9 mouse cellular contexts compared by ENCODE assay signal in the genomic region with DNA sequence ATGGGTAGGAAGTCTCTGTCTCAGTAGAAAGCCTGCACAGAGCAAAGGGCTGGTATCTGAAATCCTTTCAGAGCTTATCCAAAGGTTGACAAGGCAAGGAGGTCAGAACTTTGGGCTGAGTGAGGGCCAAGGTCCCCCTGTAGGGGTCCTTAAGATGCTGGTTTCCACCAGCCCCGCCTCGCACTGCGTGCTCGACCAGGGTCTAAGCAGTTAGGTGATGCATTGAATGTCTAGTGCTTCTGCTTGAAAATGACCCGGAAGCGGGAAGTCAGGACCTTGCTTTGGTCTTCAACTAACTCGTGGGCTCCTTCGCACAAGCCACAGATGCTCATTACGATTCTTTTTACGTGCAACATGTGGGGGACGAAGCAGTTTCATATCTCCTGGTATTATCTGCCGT. TPM values are rescaled to one million over a fixed set of nuclear protein-coding genes. Genes with fewer than 3 reads are reported as not detected.
A peak's percentile ranks its signal among the peaks of the same experiment; 100 is the strongest.
DNase-seq lines count a peak whose midpoint lies in the region; ATAC-seq lines count a peak whose summit lies in the region.
"Had no signal": no experiment of that assay in that cellular context is flagged by ENCODE, and none has a peak within 500 bp of the region (broad histone marks: within the 10 kb centered on the region; RNA-seq: fewer than 3 reads in every experiment).

No protein-coding gene starts in this region.

- peaks cover 67% of the 10 kb centered on the region for H3K27me3 ChIP-seq in liver, embryonic 11.5 days (replicated peaks; ENCODE audit: control insufficient read depth, insufficient read depth, low read length)
- H3K27me3 ChIP-seq in forebrain, embryonic 13.5 days, result 0 out of 2 replicates have a peak, but pooled peaks cover 4% of the 10 kb centered on the region
- peaks cover 28% of the 10 kb centered on the region for H3K27me3 ChIP-seq in limb, embryonic 11.5 days (ENCODE audit: control insufficient read depth, insufficient read depth, low read length)
- peaks cover 5% of the 10 kb centered on the region; the same call in 1 of the 2 replicates for H3K27me3 ChIP-seq in neural tube, embryonic 15.5 days (replicated peaks)

- H3K4me3 ChIP-seq in liver, embryonic 11.5 days (ENCODE audit: low read depth, low read length), result peak overlapping the region; percentile 34
- peak overlapping the region; percentile 62 for H3K4me3 ChIP-seq in forebrain, embryonic 13.5 days
- peak overlapping the region; percentile 48 for H3K4me3 ChIP-seq in limb, embryonic 11.5 days (ENCODE audit: low read depth, low read length)
- peak overlapping the region; percentile 78 for H3K4me3 ChIP-seq in neural tube, embryonic 15.5 days (replicated peaks)

- ATAC-seq in liver, embryonic 11.5 days (replicated peaks; ENCODE audit: low FRiP score), result no peak
- ATAC-seq in forebrain, embryonic 13.5 days, result no peak
- ATAC-seq in limb, embryonic 11.5 days (ENCODE audit: insufficient number of reproducible peaks, low FRiP score, low TSS enrichment, low read depth), result no peak
- no peak for ATAC-seq in neural tube, embryonic 15.5 days (ENCODE audit: low FRiP score)
- no peak for ATAC-seq in megakaryocyte progenitor cell, adult 5-6 weeks (replicated peaks; ENCODE audit: poor library complexity)

- H3K4me1 ChIP-seq in liver, embryonic 11.5 days (replicated peaks; ENCODE audit: control insufficient read depth, insufficient read depth, low read length), result no peaks in the 10 kb centered on the region
- peaks cover 38% of the 10 kb centered on the region for H3K4me1 ChIP-seq in forebrain, embryonic 13.5 days
- peaks cover 25% of the 10 kb centered on the region for H3K4me1 ChIP-seq in limb, embryonic 11.5 days (ENCODE audit: control insufficient read depth, insufficient read depth, low read length)
- H3K4me1 ChIP-seq in neural tube, embryonic 15.5 days, result peaks cover 34% of the 10 kb centered on the region

- peak overlapping the region; percentile 73 for H3K4me2 ChIP-seq in liver, embryonic 11.5 days
- H3K4me2 ChIP-seq in forebrain, embryonic 13.5 days, result peak overlapping the region; percentile 87
- H3K4me2 ChIP-seq in limb, embryonic 11.5 days (ENCODE audit: low read depth, severe bottlenecking), result peak overlapping the region; percentile 90
- peak overlapping the region; percentile 99 for H3K4me2 ChIP-seq in neural tube, embryonic 15.5 days

- no peak overlapping the region for H3K9ac ChIP-seq in liver, embryonic 11.5 days (ENCODE audit: low read depth, low read length)
- peak overlapping the region; percentile 85 for H3K9ac ChIP-seq in forebrain, embryonic 13.5 days
- H3K9ac ChIP-seq in limb, embryonic 11.5 days (ENCODE audit: low read length), result no peak overlapping the region; the same call in 1 of the 2 replicates
- peak overlapping the region; percentile 84; the same call in 1 of the 2 replicates for H3K9ac ChIP-seq in neural tube, embryonic 15.5 days (replicated peaks)

- DNase-seq in liver, embryonic 11.5 days (ENCODE audit: low spot score), result no peak
- no peak for DNase-seq in liver
- peak; percentile 38 for DNase-seq in limb, embryonic 11.5 days (ENCODE audit: low spot score)
- no peak for DNase-seq in cerebellum, adult 9-10 months
- DNase-seq in lung, postnatal 36 days, result no peak
- DNase-seq: lung, postnatal 4 days had no signal

- H3K36me3 ChIP-seq in liver, embryonic 11.5 days (ENCODE audit: control insufficient read depth, insufficient read depth, low read length), result no peaks in the 10 kb centered on the region
- no peaks in the 10 kb centered on the region for H3K36me3 ChIP-seq in forebrain, embryonic 13.5 days (ENCODE audit: poor library complexity, severe bottlenecking)
- no peaks in the 10 kb centered on the region for H3K36me3 ChIP-seq in limb, embryonic 11.5 days (ENCODE audit: control insufficient read depth, insufficient read depth, low read length)
- H3K36me3 ChIP-seq in neural tube, embryonic 15.5 days, result no peaks in the 10 kb centered on the region

- H3K27ac ChIP-seq in liver, embryonic 11.5 days (ENCODE audit: low read depth, low read length), result no peak overlapping the region
- no peak overlapping the region for H3K27ac ChIP-seq in forebrain, embryonic 13.5 days
- no peak overlapping the region for H3K27ac ChIP-seq in limb, embryonic 11.5 days (replicated peaks; ENCODE audit: low read depth, low read length)
- H3K27ac ChIP-seq in neural tube, embryonic 15.5 days (replicated peaks), result no peak overlapping the region

- no peaks in the 10 kb centered on the region for H3K9me3 ChIP-seq in liver, embryonic 11.5 days (ENCODE audit: control insufficient read depth, low read length)
- no peaks in the 10 kb centered on the region for H3K9me3 ChIP-seq in forebrain, embryonic 13.5 days (replicated peaks)
- H3K9me3 ChIP-seq in limb, embryonic 11.5 days (ENCODE audit: control insufficient read depth, low read length), result no peaks in the 10 kb centered on the region
- no peaks in the 10 kb centered on the region for H3K9me3 ChIP-seq in neural tube, embryonic 15.5 days (replicated peaks)

- WGBS in liver, embryonic 11.5 days, result 2% methylated on average over 12 of the region's 12 CpGs
- WGBS in forebrain, embryonic 13.5 days, result 3% methylated on average over 12 of the region's 12 CpGs
- 0% methylated on average over 12 of the region's 12 CpGs for WGBS in limb, embryonic 11.5 days
- WGBS in neural tube, embryonic 15.5 days, result 2% methylated on average over 12 of the region's 12 CpGs

RNA-seq across cellular contexts. Expression of gene Npas3, which starts 2.3 kb away (rescaled TPM):
- polyA plus RNA-seq in liver, embryonic 11.5 days (2014; fragmentation: Nextera tagmentation; extraction: Ambion mirVana), result 2.0 and 2.6 TPM in 2 replicates
- 16.8 and 17.8 TPM in 2 replicates for polyA plus RNA-seq in forebrain, embryonic 13.5 days (2015; fragmentation: Nextera tagmentation; extraction: Ambion mirVana)
- 1.8 and 2.3 TPM in 2 replicates for polyA plus RNA-seq in limb, embryonic 11.5 days (2014; fragmentation: Nextera tagmentation; extraction: Ambion mirVana)
- 19.9 and 23.2 TPM in 2 replicates for polyA plus RNA-seq in neural tube, embryonic 15.5 days (2015; fragmentation: Nextera tagmentation; extraction: Ambion mirVana)
- total RNA-seq in megakaryocyte progenitor cell, adult 5-6 weeks (2015), result not detected in 2 replicates
- not detected in 2 replicates for total RNA-seq in megakaryocyte progenitor cell, adult 5-6 weeks (2017)

Comparison
In these comparisons a context has a peak if more than half of its experiments do, and no peak if none do; other contexts are left out.
1. H3K9ac ChIP-seq: peak in forebrain, embryonic 13.5 days (single experiment) and neural tube, embryonic 15.5 days (single experiment); none in liver, embryonic 11.5 days (single experiment) and limb, embryonic 11.5 days (single experiment).
2. Peak in every context shown above with its lines, with median percentiles within 50 percentile points of each other: H3K4me2 ChIP-seq and H3K4me3 ChIP-seq.